Mouse (Mus musculus): Measurements from ENCODE around the gene Iqca.

The Iqca gene

GRCm38 (mm10) chr1:90131982-90132381 is 21.2 kb downstream of the Iqca start:
- WGBS = 74% methylated on average over 7 of the region's 7 CpGs

GRCm38 (mm10) chr1:90124561-90124960 is 28.6 kb downstream of the Iqca start:
- WGBS = 97% methylated on average over 12 of the region's 12 CpGs

GRCm38 (mm10) chr1:90120706-90121105 is 32.5 kb downstream of the Iqca start:
- WGBS = 40% methylated on average over 6 of the region's 6 CpGs

DNA sequence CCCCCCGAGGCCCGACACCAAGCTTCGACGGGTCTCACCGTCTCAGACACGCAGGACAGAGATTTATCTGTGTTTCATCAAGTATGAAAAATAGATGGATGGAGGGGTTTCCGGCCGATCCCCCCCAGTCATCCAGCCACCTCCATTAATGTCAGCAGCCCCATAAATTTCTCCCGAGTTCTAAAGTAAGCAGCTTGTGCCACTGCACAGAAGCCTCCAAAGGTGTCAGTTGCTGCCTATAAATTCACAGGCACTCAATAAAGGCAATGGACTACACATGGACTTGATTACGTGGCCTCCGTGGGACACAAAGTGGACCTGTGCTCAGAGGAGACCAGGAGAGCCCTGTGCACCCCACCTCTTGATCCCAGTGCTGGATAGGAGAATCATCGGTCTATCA is 34.0 kb downstream of the Iqca start:
- WGBS = 97% methylated on average over 12 of the region's 12 CpGs

DNA sequence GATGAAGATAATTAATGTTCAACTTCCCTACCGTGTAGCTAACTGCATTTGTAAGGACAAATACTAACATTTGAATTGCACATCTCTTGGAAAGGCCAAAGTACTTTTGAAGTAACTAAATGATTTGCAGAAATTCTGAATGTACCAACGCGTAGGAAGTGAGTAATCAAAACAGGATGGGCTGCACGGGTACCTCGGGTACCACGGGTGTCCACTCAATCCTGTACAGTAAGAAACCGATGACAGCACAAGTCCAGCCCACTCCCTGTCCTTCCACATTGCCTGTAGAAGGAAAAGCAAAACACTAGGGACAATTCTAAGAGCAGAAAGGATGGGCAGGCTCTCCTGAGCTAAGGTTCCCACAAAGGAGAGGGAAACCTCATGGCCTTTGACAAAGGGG is 36.0 kb downstream of the Iqca start:
- 87% methylated on average over 7 of the region's 7 CpGs for WGBS

- WGBS = 91% methylated on average over 5 of the region's 5 CpGs
These were observed 38.6 kb downstream of the Iqca start for GRCm38 (mm10) chr1:90114586-90114985.

- WGBS = 86% methylated on average over 6 of the region's 6 CpGs
These were observed 39.5 kb downstream of the Iqca start for GRCm38 (mm10) chr1:90113655-90114244.

- 94% methylated on average over 2 of the region's 2 CpGs for WGBS
These were observed 40.5 kb downstream of the Iqca start for GRCm38 (mm10) chr1:90112669-90113068.

- 52% methylated on average over 2 of the region's 2 CpGs for WGBS
These were observed 41.9 kb downstream of the Iqca start for GRCm38 (mm10) chr1:90111198-90111839.

DNA sequence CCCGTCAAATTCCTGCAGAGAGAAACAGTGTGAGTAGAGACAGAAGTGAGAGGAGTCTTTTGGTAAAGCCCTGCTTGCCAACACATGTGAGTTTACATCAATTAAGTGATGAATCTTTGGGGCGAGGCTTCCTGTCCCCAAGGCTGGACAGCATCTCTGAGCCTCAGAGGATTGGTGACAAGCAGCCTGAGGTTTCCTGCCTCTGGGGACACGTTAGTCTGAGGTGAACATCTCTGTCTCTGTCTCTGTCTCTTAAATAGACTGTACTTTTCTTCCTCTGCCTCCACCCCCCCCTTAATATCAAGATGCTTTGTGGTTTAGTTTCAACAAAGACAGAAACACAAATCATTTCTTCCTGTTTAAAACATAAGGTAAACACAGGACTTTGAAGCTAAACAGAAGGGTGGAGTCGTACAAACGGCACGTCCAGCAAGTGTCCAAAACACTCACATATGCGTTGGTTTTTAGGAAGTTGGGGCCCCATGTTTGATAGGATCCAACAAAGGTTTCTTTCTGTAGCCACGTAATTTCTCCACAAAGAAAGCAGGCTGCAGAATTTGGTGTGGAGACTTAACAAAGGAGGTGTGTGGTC is 49.2 kb downstream of the Iqca start:
- WGBS = 79% methylated on average over 8 of the region's 8 CpGs

GRCm38 (mm10) chr1:90100360-90101232 is 52.6 kb downstream of the Iqca start:
- WGBS = 72% methylated on average over 10 of the region's 10 CpGs

- 88% methylated on average over 10 of the region's 10 CpGs for WGBS
These were observed 60.2 kb downstream of the Iqca start for GRCm38 (mm10) chr1:90092816-90093493.

DNA sequence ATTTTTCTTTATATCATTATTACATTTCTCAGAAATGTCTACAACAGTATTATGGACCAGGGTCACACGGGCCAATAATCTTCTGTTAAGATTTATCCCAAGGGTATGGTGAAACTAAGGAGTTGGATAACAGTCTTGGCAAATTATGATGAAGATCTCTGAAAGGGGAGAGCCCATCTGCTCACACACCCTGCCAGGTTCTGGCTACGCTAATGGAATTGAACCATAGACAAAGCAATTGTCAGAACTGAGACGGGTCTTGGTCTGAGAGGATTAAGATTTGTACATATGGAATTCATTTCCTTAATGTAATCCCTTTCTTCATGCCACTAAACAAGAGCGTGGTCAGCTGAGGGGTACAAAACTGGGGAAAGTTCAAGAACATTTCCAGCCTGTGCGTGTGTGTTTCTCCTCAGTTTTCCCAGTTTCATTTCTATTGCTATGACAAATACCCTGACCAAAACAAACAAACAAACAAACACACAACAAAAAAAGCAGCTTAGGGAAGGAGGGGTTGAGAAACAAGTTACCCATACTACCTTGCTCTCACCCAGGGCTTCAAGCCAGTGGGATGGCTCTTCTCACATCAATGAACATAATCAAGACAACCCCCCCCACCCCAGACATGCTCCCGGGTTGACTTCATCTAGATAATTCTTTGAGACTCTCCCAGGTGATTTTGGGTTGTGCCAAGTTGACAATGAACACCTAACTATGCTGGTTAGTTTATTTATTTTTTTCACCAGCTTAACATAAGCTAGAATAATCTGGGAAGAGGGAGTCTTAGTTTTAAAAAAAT is 64.8 kb downstream of the Iqca start:
- WGBS = 83% methylated on average over 6 of the region's 6 CpGs

DNA sequence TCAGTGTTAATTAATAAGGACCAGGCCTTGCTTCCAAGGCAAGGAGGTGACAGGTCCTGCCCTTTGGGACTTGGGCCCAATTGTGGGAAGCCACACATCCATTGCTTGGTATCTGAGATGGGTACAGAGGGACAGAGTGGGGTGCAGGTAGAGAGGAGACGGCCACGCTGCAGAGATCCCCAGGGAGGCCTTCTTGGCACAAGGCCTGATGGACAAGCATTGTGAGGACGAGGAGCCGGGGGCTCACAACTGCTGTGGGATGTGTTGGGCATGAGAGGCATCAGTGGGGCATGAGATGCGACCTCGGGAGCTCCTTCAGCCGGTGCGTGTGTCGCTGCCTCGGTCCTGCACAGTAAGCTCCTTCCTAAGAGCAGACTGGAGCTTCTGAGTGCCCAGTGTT is 66.7 kb downstream of the Iqca start:
- WGBS = 89% methylated on average over 10 of the region's 10 CpGs

- WGBS = 60% methylated on average over 6 of the region's 6 CpGs
These were observed 67.6 kb downstream of the Iqca start for GRCm38 (mm10) chr1:90085526-90086157.

- 80% methylated on average over 2 of the region's 2 CpGs for WGBS
These were observed 76.9 kb downstream of the Iqca start for GRCm38 (mm10) chr1:90076291-90076690.

GRCm38 (mm10) chr1:90074779-90075178 is 78.4 kb downstream of the Iqca start:
- WGBS = 85% methylated on average over 5 of the region's 5 CpGs

- WGBS = 45% methylated on average over 13 of the region's 13 CpGs
These were observed 81.2 kb downstream of the Iqca start for GRCm38 (mm10) chr1:90071812-90072580.

DNA sequence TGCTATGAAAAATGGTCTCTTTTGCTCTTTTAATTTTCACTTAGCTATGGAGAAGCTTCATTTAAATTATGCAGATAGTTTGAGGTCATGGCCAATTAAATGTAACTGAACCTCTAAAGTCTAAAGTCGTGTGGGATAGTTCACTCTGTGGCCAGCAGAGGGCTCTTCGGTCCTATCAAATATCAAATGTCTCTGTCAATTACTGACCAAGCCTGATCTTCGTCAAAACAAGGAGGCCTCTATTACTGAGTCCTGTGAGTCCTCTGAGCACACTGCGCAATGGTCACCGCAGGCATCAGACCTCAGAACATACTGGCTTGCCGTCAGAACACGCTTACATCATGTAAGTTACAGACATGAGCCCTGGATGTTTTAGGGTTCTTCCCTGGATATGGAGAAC is 92.6 kb downstream of the Iqca start:
- 21% methylated on average over 7 of the region's 7 CpGs for WGBS

DNA sequence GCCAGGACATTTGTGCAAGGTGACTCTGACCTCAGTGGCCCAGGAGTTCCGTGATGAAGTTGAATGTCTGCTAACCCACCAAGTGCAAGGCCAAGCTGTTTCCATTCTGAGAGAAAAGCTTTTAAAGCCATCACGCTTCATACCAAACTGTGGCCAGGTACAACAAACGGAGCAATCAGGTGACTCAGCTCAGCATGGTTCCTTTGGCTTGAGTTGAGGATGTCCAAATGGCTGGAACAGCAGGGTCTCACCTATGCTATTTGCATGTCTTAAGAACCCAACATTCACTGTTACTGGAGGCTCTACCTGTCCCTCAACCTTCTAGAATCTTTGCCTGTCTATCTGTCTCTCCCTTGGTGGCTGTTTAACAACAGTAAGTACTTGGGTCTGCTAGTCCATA is 93.1 kb downstream of the Iqca start:
- 74% methylated on average over 3 of the region's 3 CpGs for WGBS

Measured in cerebral cortex, adult 2 months (tissue).